Mouse (Mus musculus) layer of hippocampus, adult 6 months (tissue): ENCODE results near the gene Ahr. TPM values are rescaled to one million over a fixed set of nuclear protein-coding genes. Genes with fewer than 3 reads are reported as not detected.

Source experiments
- long read RNA-seq, 2 experiments: library from polyadenylated mRNA; unstranded; transcript quantifications; one replicate each; pipeline ENCODE4 v2.0.0; 2019 to 2020
- polyA plus RNA-seq: library from polyadenylated mRNA; unstranded; fragments of <200 nt; fragmentation: Nextera tagmentation; gene quantifications from 2 replicates; pipeline ENCODE4 v1.2.3, GENCODE M21; 2021

The Ahr gene
- 1.9 TPM in 2 replicates for polyA plus RNA-seq
- long read RNA-seq, experiment 1, partial matches to known transcripts, result 1 of 3 reads
- long read RNA-seq, experiment 1, other reads (novel, unspliced or antisense), result 2 of 3 reads
- long read RNA-seq, experiment 2, full-length matches to known transcripts, result 20 of 25 reads
- long read RNA-seq, experiment 2, partial matches to known transcripts, result 3 of 25 reads
- long read RNA-seq, experiment 2, other reads (novel, unspliced or antisense), result 2 of 25 reads

DNA sequence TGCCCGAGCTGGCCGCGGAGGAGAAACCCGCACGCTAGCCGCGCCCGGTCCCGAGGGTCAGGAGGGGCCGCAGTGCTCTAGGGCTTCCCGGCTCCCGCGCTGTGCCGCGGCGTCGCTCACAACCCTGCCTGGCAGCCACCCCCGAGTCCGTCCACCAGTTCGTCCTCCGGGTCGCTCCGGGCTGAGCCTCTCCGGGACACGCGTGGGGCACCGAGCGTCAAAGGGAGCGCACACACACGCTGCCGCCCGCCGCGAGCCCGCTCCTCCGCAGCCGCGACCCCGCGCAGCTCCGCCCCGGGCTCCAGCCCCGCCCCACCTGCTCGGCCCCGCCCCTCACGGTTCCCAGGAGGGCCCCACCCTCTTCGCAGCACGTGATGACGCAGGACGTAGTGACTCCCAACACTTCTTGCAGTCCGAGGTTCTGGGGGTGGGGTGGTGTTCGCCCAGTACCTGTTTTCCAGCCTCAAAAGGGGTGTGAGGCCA, at the start of gene Ahr:
TSS of gene Ahr (minus strand) at position 285 of the 483 bp plus-strand sequence.

